Mouse (Mus musculus) midbrain, embryonic 14.5 days (tissue): ENCODE measurements around the gene Vps37c. TPM values are rescaled to one million over a fixed set of nuclear protein-coding genes. Genes with fewer than 3 reads are reported as not detected.

Experiments used
- ATAC-seq: fragments of 200-750 bp; cut with Nextera tagmentation; 2 replicates; pipeline ENCODE4 v1.8.0; 2017; ENCODE audit warnings: moderate number of reproducible peaks, moderate library complexity; ENCODE audit not compliant: low FRiP score, low TSS enrichment
- DNase-seq: peaks from one replicate; pipeline ENCODE4 v3.0.0-alpha.2; 2015
- H3K27ac ChIP-seq: fragments of 300-500 bp; sonication (generic); replicated peaks from 2 replicates; pipeline ENCODE4 v1.5.1; 2014; ENCODE audit warnings: mild to moderate bottlenecking, low read depth, low read length, moderate library complexity
- H3K27me3 ChIP-seq: fragments of 300-500 bp; sonication (generic); 2 replicates; pipeline ENCODE4 v1.6.1; 2014; ENCODE audit warnings: low read length, control low read depth, mixed read lengths; ENCODE audit not compliant: control insufficient read depth, insufficient read depth
- H3K36me3 ChIP-seq: fragments of 300-500 bp; sonication (generic); 2 replicates; pipeline ENCODE4 v1.6.1; 2014; ENCODE audit warnings: low read length, control low read depth; ENCODE audit not compliant: control insufficient read depth, insufficient read depth
- H3K4me1 ChIP-seq: fragments of 300-500 bp; sonication (generic); 2 replicates; pipeline ENCODE4 v1.6.1; 2014; ENCODE audit warnings: mild to moderate bottlenecking, antibody characterized with exemption, low read length, control low read depth; ENCODE audit not compliant: control insufficient read depth, insufficient read depth
- H3K4me2 ChIP-seq: fragments of 300-500 bp; sonication (generic); 2 replicates; pipeline ENCODE4 v1.6.1; 2014; ENCODE audit warnings: mild to moderate bottlenecking, low read length, moderate library complexity
- H3K4me3 ChIP-seq: fragments of 300-500 bp; sonication (generic); replicated peaks from 2 replicates; pipeline ENCODE4 v1.5.1; 2014; ENCODE audit warnings: low read depth, low read length
- H3K9ac ChIP-seq: fragments of 300-500 bp; sonication (generic); replicated peaks from 2 replicates; pipeline ENCODE4 v1.6.1; 2014; ENCODE audit warnings: mild to moderate bottlenecking, low read length, moderate library complexity
- H3K9me3 ChIP-seq: fragments of 300-500 bp; sonication (generic); 2 replicates; pipeline ENCODE4 v1.6.1; 2016; ENCODE audit warnings: low read length, control low read depth, mixed read lengths; ENCODE audit not compliant: control insufficient read depth
- WGBS: fragments of 180-500 bp; shearing (Covaris S2); extraction: QIAGEN DNeasy Blood & Tissue Kit; methylation state at CpG from one replicate; pipeline ENCODE4 v1.1.7; 2014; 5-methylcytosine and 5-hydroxymethylcytosine counted together
- polyA plus RNA-seq: library from polyadenylated mRNA; unstranded; fragments of >200 nt; fragmentation: Nextera tagmentation; extraction: Ambion mirVana; gene quantifications from 2 replicates; pipeline ENCODE4 v1.2.1, GENCODE M21; 2014

Gene Vps37c
- polyA plus RNA-seq, 1 experiment from 2014 or later, result 32.1 TPM

DNA sequence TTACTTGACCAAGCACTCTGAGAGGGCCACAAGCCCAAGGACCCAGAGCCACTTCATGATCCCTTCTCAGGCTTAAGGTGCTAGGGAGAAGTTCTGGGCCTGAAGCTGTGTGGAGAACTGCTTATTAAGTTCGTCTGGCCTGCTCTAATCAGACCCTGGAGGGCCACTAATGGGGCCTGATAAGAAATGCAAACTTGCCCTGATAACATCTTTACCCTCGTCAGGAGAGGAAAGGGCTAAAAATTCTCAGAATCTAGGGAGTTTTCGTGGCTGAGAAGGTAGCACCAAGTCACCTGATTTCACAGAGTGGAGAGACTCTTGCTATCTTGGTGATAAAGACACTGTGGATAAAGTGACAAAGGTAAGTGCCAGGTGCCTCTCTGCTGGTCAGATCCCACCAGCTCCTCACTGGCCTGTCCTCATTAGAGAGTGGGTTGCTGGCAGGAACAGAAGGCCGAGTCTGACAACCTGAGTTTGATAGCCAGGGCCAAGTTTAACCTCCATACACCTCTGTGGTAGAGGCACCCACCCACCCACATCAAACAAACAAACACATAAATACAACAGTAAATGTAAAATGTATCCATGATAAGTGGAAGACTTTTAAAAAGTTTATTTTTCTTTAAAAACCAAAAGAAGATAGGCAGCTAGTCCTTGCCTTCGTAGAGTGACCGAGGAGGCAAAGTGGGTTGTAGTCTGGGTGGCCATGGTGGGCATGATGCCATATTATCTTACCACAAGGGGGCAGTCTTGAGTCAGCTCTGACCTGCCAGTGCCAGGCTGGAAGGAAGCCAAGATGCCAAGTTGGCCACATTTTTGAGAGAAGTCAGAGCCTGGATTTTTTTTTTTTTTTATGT is 10.4 kb upstream of the Vps37c start, which contains the start of gene Pga5:
Gene Pga5, minus strand, starts transcription at position 157 of the 857 bp plus-strand sequence.
- no peaks in the 10 kb centered on the region for H3K27me3 ChIP-seq
- peak; percentile 92 for DNase-seq
- H3K9me3 ChIP-seq, result no peaks in the 10 kb centered on the region
- H3K36me3 ChIP-seq, result no peaks in the 10 kb centered on the region
- 47% methylated on average over 6 of the region's 6 CpGs for WGBS
- H3K4me2 ChIP-seq, result no peak within 1 kb of the TSS
- H3K9ac ChIP-seq, result no peak within 1 kb of the TSS
- ATAC-seq, result peak; percentile 53; the same call in 1 of the 2 replicates
- H3K4me3 ChIP-seq, result no peak within 1 kb of the TSS
- H3K27ac ChIP-seq, result no peak within 1 kb of the TSS
- no peaks in the 10 kb centered on the region for H3K4me1 ChIP-seq

DNA sequence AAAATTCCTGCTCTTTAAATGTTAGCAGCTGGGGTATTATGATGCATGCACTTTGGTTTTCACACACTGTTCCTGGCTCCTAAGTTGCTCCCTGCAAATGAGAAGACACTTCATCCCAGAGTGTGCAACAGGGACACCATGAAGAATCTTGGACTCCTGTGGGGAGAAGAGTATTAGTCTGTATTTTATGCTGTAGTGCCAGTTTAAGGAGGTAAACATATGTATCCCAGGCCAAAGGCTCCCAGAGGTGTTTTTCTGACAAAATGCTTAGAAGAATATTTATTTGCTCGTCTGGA is 9.8 kb upstream of the Vps37c start:
- no peaks in the 10 kb centered on the region for H3K4me1 ChIP-seq
- H3K4me2 ChIP-seq, result no peak overlapping the region
- no peak overlapping the region for H3K4me3 ChIP-seq
- DNase-seq (no peak), ATAC-seq (peak; percentile 14; the same call in 1 of the 2 replicates)
- no peaks in the 10 kb centered on the region for H3K9me3 ChIP-seq
- WGBS, result 77% methylated on average over 1 of the region's 1 CpGs
- H3K36me3 ChIP-seq, result no peaks in the 10 kb centered on the region
- no peak overlapping the region for H3K27ac ChIP-seq
- no peaks in the 10 kb centered on the region for H3K27me3 ChIP-seq
- no peak overlapping the region for H3K9ac ChIP-seq

DNA sequence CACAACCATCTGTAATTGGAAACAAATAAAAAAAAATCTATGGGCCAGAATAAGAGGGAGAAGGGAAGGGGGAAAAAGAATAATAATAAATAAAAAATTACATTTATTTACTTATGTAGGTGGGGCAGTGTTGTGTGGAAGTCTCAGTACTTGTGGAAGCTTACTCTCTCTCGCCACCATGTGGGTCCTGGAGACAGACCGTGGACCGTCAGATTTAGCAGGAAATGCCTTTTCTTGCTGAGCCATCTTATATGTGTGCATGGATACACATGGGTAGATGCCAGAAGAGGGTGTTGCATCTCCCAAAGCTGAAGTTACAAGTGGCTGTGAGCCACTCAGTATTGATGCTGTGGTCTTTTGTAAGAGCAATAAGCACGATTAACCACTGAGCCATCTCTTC is 7.0 kb upstream of the Vps37c start:
- no peak overlapping the region for H3K9ac ChIP-seq
- H3K4me3 ChIP-seq, result no peak overlapping the region
- no peaks in the 10 kb centered on the region for H3K36me3 ChIP-seq
- DNase-seq (no peak), ATAC-seq (no peak)
- no peaks in the 10 kb centered on the region for H3K4me1 ChIP-seq
- H3K27ac ChIP-seq, result no peak overlapping the region
- H3K27me3 ChIP-seq, result no peaks in the 10 kb centered on the region
- H3K4me2 ChIP-seq, result no peak overlapping the region
- no peaks in the 10 kb centered on the region for H3K9me3 ChIP-seq
- 69% methylated on average over 4 of the region's 4 CpGs for WGBS

DNA sequence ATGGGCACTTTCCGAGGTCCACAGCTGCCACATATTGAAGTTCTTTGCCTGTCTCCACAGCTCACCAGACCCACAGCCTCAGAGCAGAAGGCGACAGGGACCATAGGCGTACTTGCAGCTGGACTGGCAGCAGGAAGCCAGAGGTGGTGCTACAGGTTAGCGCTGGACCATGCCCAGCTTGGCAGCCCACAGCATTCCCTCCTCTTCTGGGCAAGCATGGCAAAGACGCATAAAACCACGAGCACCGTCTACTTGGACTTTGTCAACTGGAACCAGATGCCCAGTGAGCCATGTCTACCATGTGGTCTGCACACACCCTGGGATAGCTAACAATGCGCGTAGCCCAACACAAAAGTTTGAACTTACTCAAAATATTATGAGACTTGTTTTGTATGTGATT is 3.5 kb upstream of the Vps37c start:
- DNase-seq, result no peak
- no peak overlapping the region for H3K9ac ChIP-seq
- 84% methylated on average over 9 of the region's 9 CpGs for WGBS
- H3K36me3 ChIP-seq, result no peaks in the 10 kb centered on the region
- H3K4me1 ChIP-seq, result peaks cover 16% of the 10 kb centered on the region
- no peak overlapping the region for H3K27ac ChIP-seq
- no peak for ATAC-seq
- no peaks in the 10 kb centered on the region for H3K27me3 ChIP-seq
- no peak overlapping the region for H3K4me3 ChIP-seq
- no peak overlapping the region for H3K4me2 ChIP-seq
- H3K9me3 ChIP-seq, result no peaks in the 10 kb centered on the region

DNA sequence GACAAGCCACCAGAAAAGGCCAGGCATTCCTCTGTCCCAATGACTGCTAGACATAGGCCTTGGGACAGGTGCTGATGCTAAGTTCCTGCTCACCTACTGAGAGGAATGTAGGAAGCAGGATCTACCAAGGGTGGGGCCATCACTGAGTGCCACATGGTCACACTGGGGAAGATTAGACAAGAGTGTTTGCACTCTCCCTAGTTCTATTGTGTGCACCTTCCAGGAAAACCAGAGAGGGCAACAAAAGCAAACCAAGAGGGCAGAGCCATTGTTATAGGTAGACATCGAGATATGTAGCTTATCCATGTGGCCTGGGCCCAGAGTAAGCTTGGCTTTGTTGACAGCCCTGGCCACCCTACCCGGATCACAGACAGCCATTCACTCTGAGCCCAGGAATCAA is 2.8 kb upstream of the Vps37c start:
- H3K27me3 ChIP-seq, result no peaks in the 10 kb centered on the region
- no peak overlapping the region for H3K4me3 ChIP-seq
- no peaks in the 10 kb centered on the region for H3K36me3 ChIP-seq
- no peak overlapping the region for H3K9ac ChIP-seq
- no peak overlapping the region for H3K4me2 ChIP-seq
- 79% methylated on average over 2 of the region's 2 CpGs for WGBS
- no peaks in the 10 kb centered on the region for H3K9me3 ChIP-seq
- no peak for DNase-seq
- peaks cover 22% of the 10 kb centered on the region for H3K4me1 ChIP-seq
- ATAC-seq, result no peak
- no peak overlapping the region for H3K27ac ChIP-seq

DNA sequence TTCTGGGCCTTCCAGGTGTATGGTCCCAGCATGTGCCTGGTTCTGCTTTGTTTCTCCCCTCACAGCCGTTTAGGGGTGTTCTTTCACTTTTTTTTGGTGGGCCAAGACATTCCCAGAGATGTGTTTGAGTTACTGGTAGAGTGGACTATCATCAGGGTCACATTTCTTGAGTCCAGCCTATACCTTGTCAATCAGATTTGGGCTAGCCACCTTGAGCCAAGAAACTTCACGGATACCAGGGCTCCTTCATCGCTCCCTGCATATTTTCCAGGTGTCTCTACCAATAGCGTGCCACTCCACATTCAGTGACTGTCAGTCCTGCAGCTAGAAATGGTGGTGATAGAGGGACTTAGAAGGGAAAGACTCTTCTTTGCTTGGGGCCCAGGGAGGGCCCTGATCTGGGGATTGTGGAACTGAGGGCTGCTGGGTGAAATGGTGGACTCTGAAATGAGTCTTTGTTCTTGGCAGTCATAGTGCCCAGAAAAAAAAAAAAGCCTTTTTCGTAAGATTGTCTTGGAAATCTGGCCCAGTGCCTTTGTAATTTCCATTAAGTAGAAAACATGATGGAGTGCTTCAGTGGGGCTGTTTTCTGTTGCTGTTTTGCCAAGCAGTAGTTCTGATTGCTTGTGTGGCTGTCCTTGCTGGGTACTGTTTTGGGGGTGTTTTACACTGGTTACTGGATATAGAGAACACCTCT is 1.1 kb downstream of the Vps37c start:
- Histone ChIP-seq H3K36me3 (no peaks in the 10 kb centered on the region), H3K4me1 (peaks cover 31% of the 10 kb centered on the region), H3K4me3 (peak overlapping the region; percentile 74), H3K27me3 (no peaks in the 10 kb centered on the region), H3K9ac (peak overlapping the region; percentile 84), H3K9me3 (no peaks in the 10 kb centered on the region), H3K27ac (peak overlapping the region; percentile 97), H3K4me2 (peak overlapping the region; percentile 65)
- DNase-seq, result peak; percentile 51
- ATAC-seq, result no peak
- 52% methylated on average over 5 of the region's 5 CpGs for WGBS

DNA sequence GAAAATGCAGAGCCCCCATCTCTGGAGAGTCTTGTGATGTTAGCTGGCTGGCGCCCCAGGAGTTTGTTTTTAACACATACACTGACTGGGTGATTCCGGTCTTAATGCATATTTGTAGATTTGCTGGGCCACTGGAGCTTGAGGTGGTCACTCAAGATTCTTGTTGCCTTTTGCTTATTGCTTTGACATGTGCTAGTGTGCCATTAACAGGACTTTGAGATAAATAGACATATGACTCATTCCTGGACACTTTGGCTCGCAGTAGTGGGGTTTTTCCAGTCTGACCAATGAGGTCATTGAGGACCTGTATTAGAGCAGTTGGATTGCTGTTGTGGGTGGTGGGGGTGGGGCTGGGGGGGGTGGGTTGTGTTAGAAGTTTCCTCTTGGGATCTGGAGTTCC is 1.8 kb downstream of the Vps37c start:
- H3K27me3 ChIP-seq, result no peaks in the 10 kb centered on the region
- ATAC-seq, result no peak
- no peaks in the 10 kb centered on the region for H3K36me3 ChIP-seq
- DNase-seq, result no peak
- 91% methylated on average over 3 of the region's 3 CpGs for WGBS
- H3K4me1 ChIP-seq, result peaks cover 33% of the 10 kb centered on the region
- H3K9ac ChIP-seq, result peak overlapping the region; percentile 84; the same call in 1 of the 2 replicates
- no peaks in the 10 kb centered on the region for H3K9me3 ChIP-seq
- H3K4me2 ChIP-seq, result peak overlapping the region; percentile 65
- 0 out of 2 replicates have a peak overlapping the region, but pooled peaks have one; percentile 97 for H3K27ac ChIP-seq
- peak overlapping the region; percentile 74; the same call in 1 of the 2 replicates for H3K4me3 ChIP-seq

DNA sequence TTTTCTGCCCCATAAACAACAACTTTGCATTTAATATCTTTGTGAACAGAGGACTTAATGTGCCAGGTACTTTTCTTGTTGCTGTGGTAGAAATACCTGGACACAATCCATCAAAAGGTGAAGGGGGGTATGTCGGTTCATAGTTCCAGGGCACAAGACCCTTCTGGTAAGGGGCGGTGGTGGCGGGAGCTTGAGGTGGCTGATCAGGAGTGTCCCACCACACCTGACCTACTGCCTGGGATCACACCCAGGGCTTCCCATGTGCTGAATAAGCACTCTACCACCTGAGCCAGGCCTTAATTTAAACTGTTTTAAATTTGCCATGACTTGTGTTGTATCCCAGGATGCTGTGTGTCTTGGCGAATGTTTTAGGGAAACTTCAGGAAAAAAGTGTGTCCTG is 2.6 kb downstream of the Vps37c start:
- ATAC-seq, result no peak
- Histone ChIP-seq H3K36me3 (no peaks in the 10 kb centered on the region), H3K27me3 (no peaks in the 10 kb centered on the region), H3K4me3 (no peak overlapping the region), H3K9ac (no peak overlapping the region), H3K4me1 (peaks cover 41% of the 10 kb centered on the region), H3K27ac (no peak overlapping the region), H3K9me3 (no peaks in the 10 kb centered on the region), H3K4me2 (no peak overlapping the region)
- DNase-seq, result no peak
- 97% methylated on average over 4 of the region's 4 CpGs for WGBS
